Mouse (Mus musculus) frontal cortex, postnatal 14 days (tissue): ENCODE measurements at regions not wholly inside any gene's neighbourhood (a gene's known extent, or its start where the extent isn't known, plus 50 kb on each side); places are given as distances from the start of the nearest gene placed in this dataset.

ENCODE experiments used
- DNase-seq, 2 experiments: peaks; one replicate each; pipeline ENCODE4 v3.0.0; 2022; ENCODE audit warnings: low spot score in 2 of 2

DNA sequence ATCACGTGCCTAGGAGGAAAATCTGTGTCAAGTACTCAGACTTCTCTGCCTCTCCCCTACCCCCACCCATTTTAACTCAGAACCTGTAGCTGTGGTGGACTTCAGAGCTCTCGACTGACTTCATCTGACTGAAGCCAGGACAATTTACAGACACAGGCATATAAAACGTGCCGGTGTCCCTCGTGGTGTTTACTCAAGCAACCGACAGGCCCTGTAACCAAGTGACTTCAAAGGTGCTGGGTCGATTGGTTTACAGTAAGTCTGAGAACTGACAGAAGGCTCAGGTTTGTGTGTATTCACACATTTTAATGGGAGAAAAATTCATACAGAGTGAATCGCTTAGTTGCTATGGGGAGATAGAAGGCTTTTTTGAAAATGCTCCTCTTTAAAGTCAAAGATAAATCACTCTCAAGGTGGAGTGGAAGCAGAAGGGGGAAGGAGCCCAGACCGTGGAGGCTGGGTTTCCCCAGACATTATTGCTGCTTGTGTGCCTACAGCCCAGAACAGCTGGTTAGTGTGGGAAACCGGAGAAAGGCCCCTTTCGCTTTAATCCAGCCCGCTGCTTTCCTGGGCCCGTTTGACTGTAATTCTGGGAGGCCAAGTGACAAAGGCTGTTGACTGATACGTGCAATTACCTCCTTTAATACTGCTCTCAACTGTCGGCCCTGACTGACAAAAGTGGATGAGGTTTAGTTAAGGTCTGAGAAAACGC is 218.6 kb downstream of the Sox2 start:
- no peak for DNase-seq

DNA sequence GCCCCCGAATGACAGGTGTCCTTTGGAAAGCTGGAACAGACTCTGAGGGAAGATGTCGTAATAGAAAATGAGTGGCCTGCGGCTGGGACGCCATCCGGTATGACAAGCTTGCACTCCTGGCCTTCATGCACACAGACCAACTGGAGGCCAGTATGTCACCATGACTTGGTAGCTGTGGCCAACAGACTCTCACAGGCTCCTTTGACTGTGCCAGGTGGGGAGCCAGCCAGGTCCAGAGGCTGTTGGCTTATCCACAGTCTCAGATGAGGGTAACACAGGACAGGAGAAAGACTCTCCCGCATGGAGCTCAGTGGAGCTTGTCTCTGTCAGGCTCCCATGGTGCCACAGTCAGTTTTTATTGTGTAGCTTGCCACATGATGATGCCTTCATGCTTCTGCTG is 219.7 kb downstream of the Sox2 start:
- no peak for DNase-seq

DNA sequence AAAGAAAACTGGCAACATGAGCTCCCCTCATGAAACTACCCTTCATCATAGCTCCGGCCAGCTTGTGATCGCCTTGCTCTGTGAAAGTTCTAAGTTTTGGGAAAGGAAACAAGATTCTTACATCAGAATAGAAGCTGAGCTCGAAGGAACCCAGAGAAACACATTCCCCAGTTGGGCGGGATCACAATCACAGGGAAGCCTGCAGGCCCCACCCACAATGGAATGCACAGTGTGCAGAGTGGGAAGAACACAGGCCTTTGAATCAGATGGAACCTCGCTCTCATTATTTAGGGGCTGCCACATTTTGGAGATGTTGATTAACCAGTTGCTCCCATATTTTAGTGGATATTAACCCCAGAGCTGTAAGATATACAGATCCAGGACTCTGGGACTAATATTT is 234.9 kb downstream of the Sox2 start:
- no peak for DNase-seq

DNA sequence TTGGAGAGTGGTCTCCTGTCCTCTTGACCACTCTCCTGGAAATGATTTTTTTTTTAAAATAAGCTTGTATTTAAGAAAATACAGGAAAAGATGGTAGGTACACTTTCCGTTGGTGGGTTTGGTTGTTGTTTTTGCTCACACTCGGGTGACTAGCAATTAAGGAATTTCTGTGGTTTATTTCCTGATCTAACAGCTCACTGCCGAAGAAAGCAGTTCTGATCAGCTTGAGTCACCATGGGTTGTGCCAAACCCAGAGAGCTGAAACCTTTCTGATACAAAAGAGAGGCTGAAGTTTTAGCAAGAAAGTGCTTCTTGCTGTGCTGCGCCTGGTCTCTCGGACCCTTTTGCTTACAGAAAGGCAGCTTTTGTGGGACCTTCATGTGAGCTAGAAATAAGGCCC is 243.2 kb downstream of the Sox2 start:
- no peak for DNase-seq

DNA sequence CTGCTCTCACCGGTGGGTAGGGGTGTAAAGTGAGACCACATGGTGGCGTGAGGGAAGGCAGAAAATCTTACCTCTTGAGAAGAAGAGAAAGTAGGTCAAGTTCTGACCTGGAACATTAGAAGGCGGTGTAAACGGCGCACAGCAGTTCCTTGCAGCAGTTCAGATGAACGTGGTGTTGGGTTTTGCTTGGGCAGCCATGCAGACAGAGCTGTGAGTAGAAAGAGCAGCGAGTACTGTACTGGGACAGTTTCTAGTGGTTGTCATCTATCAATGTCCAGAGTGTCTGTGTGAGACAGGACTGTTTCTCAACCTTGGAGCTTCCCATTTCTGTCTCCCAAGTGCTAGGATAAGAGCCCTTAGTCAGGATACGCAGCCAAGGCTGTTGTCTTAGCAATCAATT is 252.9 kb downstream of the Sox2 start:
- no peak for DNase-seq

DNA sequence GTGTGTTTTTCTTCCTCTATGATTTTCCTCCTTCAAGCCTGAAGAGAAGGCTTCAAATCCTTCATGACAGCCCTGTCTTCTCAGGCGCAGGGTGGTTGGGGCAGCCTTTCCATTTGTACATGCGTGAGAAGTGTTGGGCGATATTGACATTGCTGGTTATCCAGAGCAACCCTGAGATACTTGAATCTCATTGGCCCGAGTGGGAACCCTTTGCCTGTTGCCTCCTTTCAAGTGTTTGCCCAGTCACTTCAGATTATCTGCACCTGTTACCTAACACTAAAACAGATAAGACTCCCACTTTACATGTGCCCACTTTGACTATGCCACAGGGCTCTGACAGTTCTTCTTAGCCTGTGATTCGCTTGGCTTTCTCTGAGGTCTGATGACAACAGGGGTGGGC is 258.3 kb downstream of the Sox2 start:
- DNase-seq, result no peak

DNA sequence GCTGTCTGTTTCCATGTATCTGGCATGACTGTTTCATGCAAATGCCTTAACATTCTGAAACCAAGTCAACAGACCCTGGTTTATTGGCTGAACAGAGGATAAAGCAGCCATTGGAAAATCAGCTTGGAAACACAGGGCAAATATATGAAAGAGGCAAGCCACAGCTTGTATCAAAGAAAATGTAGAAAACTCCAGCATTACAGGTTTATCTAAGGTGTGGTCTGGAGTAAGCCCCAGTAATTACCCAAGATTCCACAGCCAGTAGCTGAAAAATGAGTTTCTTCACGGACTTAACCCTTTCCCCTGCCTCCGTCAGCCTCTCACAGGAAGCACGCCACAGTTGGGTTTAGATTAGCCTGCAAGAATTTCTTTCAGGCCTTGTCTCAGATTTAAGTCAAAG is 259.1 kb downstream of the Sox2 start:
- DNase-seq, result no peak

DNA sequence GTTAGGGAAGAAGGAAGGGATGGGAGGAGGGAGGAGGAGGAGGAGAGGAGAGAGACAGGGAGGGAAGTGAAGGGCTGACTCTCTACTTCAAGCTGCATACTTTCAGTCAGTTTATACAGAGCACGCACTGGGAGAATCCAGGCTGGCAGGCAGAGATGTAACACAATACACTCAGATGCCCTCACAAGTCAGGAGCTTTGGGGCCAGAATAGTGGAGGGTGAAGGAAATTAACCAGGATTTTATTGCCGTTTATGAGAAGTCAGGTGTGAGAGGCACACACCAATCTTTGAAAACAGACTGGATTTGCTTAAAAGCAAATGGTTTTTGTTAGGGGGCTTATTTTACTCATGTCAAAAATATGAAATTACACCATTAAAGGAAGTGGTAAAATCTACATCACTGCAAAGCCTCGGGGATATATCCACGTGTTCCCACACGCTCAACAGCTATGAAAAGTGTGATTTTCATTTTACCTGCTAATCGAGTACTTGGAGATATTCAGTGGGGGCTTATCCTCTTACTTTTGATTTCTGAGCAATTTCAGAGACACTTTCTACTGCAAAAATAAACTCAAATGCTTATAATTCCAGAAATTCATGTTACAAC is 268.2 kb downstream of the Sox2 start:
- DNase-seq, result no peak

DNA sequence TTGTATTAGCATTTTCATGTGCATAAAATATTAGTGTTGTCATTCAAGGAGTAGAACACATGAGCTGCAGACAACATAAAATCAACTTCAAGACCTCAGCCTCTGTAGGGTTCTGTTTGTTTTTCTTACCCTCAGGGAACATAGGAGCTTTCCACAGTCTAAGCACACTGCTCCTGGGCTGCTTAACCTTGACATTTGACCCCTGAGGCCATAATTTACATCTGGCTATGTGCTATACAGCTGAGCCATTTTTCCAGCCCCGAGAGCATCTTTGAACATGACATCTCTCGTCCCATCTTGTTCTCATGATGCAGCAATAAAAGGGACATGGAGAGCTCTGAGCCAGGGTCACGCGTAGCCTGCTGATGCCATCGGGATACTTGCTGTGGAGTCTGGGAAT is 270.3 kb downstream of the Sox2 start:
- DNase-seq, result no peak

DNA sequence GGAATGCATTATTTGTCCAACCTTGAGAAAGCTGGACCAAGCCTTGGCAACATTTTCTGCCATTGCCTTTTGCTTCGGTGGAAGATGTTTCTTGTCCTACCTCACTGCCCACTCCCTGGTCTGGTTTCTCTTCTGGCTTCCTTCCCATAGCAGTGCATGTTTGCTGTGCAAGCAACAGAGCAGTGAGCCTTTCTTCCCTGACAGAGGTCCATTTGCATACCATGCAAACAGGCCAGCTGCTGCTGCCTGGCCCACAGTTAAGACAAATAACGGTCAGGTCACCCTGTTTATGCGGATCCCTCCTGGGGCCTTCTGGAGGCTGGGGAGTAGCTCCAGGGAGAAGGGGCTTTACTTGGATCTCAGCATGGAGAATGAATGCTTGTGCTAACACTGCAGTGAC is 299.7 kb downstream of the Sox2 start:
- no peak for DNase-seq

DNA sequence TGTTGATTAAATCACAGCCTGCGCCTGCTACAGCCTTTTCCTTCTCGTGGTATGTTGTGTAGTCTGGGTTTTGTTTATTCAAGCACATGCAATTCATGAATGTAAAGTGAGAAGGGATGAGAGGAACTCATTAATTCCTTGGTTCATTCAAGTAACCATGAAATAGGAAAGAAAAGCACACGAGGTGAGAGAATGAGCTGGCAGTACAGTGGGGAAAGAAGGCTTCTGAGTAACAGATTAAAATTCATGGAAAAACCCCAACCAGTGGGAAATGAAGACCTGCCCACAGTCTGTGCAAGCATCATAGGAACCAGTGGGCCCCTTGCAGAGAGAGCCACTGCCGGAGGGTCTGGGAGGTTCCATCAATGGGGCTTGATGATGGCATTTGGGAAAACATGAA is 306.0 kb downstream of the Sox2 start:
- no peak for DNase-seq

DNA sequence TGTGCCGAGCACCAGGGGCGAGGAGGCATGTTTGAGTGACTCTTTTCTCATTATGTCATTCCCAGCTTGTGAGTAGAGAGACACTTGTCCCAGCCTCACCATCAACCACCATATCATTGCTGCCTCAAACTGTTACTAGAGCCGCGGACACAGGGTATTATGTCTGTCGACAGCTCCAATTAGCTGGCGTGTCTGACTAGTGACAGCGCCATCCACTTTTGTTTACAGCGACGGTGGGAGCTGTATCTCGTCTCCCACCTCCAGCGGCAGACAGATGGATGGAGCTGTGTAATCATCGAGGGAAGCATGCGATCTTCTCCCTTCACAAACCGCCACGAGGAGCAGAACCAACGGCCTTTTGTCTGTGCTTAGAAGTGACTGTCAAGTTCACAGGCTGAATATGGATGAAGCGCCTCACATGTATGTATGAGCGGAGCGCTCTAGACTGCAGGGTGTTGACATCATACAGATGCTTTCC is 308.9 kb downstream of the Sox2 start:
- DNase-seq, result no peak

DNA sequence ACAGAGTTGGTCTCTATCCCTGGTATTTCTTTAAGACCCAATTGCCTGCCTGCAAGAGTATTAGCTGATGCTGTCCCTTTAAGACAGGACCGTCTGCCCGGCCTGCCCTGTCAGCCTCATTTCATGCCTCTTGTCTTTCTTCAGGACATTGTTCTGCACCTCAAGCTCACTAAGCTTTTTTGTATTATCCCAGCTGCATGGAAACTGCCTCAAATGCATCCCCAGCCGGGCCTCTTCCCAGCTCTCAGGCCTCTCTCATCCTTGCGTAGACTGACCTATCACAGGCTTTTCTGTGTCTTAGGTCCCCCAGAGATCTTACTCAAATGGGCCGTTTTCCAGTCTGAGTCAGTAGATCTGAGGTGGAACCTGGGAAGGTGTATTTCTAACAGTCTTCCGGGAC is 316.2 kb downstream of the Sox2 start:
- no peak for DNase-seq

DNA sequence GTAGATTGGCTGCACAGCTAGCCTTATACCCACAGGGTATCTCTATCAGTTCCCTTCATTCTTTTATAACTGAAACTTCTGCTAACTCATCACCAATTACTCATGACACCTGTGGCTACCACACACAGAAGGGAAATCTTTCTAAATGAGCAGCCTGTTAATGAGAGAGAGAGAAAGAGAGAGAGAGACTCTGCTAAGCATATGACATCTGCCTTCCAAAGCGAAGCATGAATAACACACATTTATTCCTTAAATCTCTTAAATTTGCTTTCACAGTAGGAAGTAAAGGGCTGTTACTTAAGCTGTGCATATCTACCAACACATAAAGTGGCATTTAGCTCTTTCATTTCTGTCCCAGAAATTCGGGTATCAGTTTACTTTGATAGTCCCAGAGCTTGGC is 317.7 kb downstream of the Sox2 start:
- DNase-seq, result no peak

DNA sequence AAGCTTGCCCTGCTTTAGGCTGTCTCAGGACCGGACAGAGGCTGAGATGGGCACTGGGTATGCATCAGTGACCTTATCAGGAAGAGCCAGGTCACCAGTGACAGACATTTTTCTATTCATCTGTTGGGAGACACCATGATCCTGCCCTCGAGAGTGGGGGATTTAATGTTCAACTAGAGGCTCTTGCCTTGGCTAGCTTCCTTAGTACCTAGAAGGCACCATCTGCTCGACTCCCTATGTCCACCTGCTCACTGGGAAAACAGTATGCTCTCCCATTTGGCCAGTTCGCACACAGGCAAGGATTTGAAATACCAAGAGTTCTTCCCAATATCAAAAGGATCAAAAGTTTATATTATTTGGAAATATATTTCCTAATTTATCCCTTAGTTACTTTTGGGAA is 321.3 kb downstream of the Sox2 start:
- no peak for DNase-seq

DNA sequence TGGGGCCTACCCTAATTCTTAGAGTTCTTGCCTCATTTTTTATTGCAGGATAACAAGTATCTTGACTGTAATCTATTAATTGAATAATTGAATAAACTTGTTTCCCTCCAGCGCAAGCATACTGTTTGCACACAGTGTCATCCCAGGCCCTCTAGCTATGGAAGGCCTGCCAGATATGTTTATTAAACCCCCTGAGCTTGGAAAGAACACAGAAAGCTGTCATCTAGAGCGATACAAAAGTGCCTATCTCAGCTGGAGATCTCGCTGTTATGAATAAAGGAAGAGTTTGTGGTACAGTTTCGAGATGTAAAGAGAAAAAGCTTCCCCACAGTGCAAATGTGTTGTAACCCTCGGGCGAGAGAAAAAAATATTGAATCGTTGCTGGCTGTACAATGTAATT is 324.2 kb downstream of the Sox2 start:
- no peak for DNase-seq
